Mouse (Mus musculus) CH12.LX (cell line): Measurements from ENCODE around the gene Ikzf2. TPM values are rescaled to one million over a fixed set of nuclear protein-coding genes. Genes with fewer than 3 reads are reported as not detected.
A peak's percentile ranks its signal among the peaks of the same experiment; 100 is the strongest.

Experiments
- DNase-seq: peaks from one replicate; pipeline ENCODE4 v3.0.0-alpha.2; 2013; ENCODE audit errors: extremely low read depth
- H3K27ac ChIP-seq: 2 replicates; pipeline ENCODE4 v1.5.1; 2012; ENCODE audit warnings: low read depth, mild to moderate bottlenecking, control low read depth, moderate library complexity; ENCODE audit not compliant: insufficient read depth
- H3K27me3 ChIP-seq: replicated peaks from 2 replicates; pipeline ENCODE3; 2012; ENCODE audit warnings: inconsistent platforms
- H3K36me3 ChIP-seq, 2 experiments: replicated peaks in 1 of 2; 2 replicates each; pipeline versions ENCODE3 to v1.6.1; 2012; ENCODE audit warnings: inconsistent platforms in 1 of 2, low read length in 1 of 2, mild to moderate bottlenecking in 1 of 2, mixed read lengths in 1 of 2, moderate library complexity in 1 of 2; ENCODE audit not compliant: control insufficient read depth in 1 of 2, insufficient read depth in 1 of 2
- H3K4me1 ChIP-seq, 2 experiments: 2 replicates each; pipeline ENCODE4 v1.6.1; 2012; ENCODE audit warnings: inconsistent platforms in 1 of 2, moderate library complexity in 1 of 2; ENCODE audit not compliant: insufficient read depth in 2 of 2, control insufficient read depth in 1 of 2
- H3K4me2 ChIP-seq: 2 replicates; pipeline ENCODE4 v1.6.1; 2012; ENCODE audit warnings: low read depth, mild to moderate bottlenecking, control low read depth; ENCODE audit not compliant: poor library complexity, insufficient read depth, severe bottlenecking
- H3K4me3 ChIP-seq, 3 experiments: fragments of 150-350 bp in 1 of 3; sonication (generic) in 1 of 3; replicated peaks in 1 of 3; 2 replicates each; pipeline versions ENCODE3 to v1.5.1; 2011 to 2012; ENCODE audit warnings: low read depth in 2 of 3, low read length in 2 of 3, mild to moderate bottlenecking in 2 of 3, moderate library complexity in 2 of 3, control low read depth in 1 of 3, improper control_type of control experiment in 1 of 3, inconsistent platforms in 1 of 3, mixed read lengths in 1 of 3; ENCODE audit not compliant: poor library complexity in 1 of 3
- H3K79me2 ChIP-seq: replicated peaks from 2 replicates; pipeline ENCODE4 v1.6.1; 2012; ENCODE audit warnings: mild to moderate bottlenecking, moderate library complexity; ENCODE audit not compliant: control insufficient read depth, poor library complexity, insufficient read depth, severe bottlenecking; ENCODE audit errors: extremely low read depth
- H3K9ac ChIP-seq: 2 replicates; pipeline ENCODE4 v1.6.1; 2012; ENCODE audit warnings: low read depth, mild to moderate bottlenecking, control low read depth, moderate library complexity; ENCODE audit not compliant: insufficient read depth
- H3K9me3 ChIP-seq: replicated peaks from 2 replicates; pipeline ENCODE3; 2012; ENCODE audit warnings: low read length, inconsistent platforms, mixed read lengths
- CTCF ChIP-seq, 2 experiments: IDR thresholded peaks in 1 of 2; conservative IDR thresholded peaks in 1 of 2; 2 replicates each; pipeline ENCODE4 v1.5.1; 2011 to 2012; ENCODE audit warnings: low read depth in 2 of 2, low read length in 2 of 2, improper control_type of control experiment in 1 of 2, inconsistent platforms in 1 of 2, mild to moderate bottlenecking in 1 of 2, moderate library complexity in 1 of 2
- ETS1 ChIP-seq: conservative IDR thresholded peaks from 2 replicates; pipeline ENCODE4 v1.6.1; 2012; ENCODE audit warnings: low read depth, mild to moderate bottlenecking, inconsistent platforms, low read length, improper control_type of control experiment, moderate library complexity
- RAD21 ChIP-seq: IDR thresholded peaks from 2 replicates; pipeline ENCODE4 v1.6.1; 2011; ENCODE audit warnings: low read depth, mild to moderate bottlenecking, low read length, improper control_type of control experiment, moderate library complexity
- dilution Hi-C: fragments of 300-500 bp; cut with MboI; formaldehyde crosslinking; loops from 2 replicates; pipeline ENCODE4 v1.14.3; 2020; ENCODE audit warnings: low sequenced_read_pairs; ENCODE audit not compliant: extremely low pct_unique_long_range_greater_than_20kb, extremely low pct_ligation_motif_present
- in situ Hi-C: fragments of 300-500 bp; cut with MboI; formaldehyde crosslinking; loops from 3 replicates; pipeline ENCODE4 v1.14.3; 2019; ENCODE audit warnings: low sequenced_read_pairs, low pct_ligation_motif_present, low pct_unique_long_range_greater_than_20kb, mixed read lengths
- polyA plus RNA-seq: library from polyadenylated mRNA; unstranded; fragments of >175 nt; gene quantifications from 2 replicates; pipeline ENCODE4 v1.2.1, GENCODE M21; 2012; ENCODE audit warnings: low read depth; ENCODE audit not compliant: insufficient read length
- total RNA-seq, 2 experiments: library from RNA; depleted of rRNA; stranded (reverse); fragments of 300-350 nt in 1 of 2; fragments of >200 nt in 1 of 2; gene quantifications; 2 replicates each; pipeline ENCODE4 v1.2.3; 2012 to 2014

The Ikzf2 gene
- total and polyA plus RNA-seq, 3 experiments = not detected

DNA sequence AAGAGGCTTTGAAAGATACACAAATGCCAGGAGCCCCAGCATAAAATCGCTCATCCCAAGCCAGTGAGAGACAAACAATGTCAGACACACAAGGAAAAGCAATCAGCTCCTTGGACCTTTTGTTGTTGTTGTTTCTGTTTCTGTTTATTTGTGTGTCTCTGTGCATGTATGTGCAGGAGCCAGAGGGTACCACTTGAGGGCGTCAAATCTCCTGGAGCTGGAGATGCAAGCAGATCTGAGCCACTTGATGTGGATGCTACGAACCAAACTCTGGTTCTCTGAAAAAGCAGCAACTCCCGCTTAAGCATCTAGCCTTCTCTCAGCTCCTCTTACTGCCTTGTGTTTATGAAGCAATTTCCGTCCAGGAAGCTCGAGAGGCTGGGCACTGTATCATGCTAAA, 198.4 kb downstream of the Ikzf2 start:
- DNase-seq = no peak
- Histone ChIP-seq H3K9me3 (no peaks in the 10 kb centered on the region), H3K4me2 (no peak overlapping the region), H3K4me1 (no peaks in the 10 kb centered on the region), H3K79me2 (no peaks in the 10 kb centered on the region), H3K27ac (no peak overlapping the region), H3K9ac (no peak overlapping the region), H3K4me3 (no peak overlapping the region), H3K27me3 (no peaks in the 10 kb centered on the region), H3K36me3 (no peaks in the 10 kb centered on the region)
- dilution Hi-C loops = no loop called here
- in situ Hi-C loops = no loop called here
- TF ChIP-seq ETS1 = no peak
- peak; percentile 14 for TF ChIP-seq RAD21
- peak in 1 of 2 experiments; percentile 25; a peak in 1 of 4 replicates for TF ChIP-seq CTCF (conservative IDR thresholded peaks at IDR 0.05 in 1 of 2, IDR thresholded peaks at IDR 0.05 in 1 of 2; ENCODE audit: low read depth in 2 of 2, low read length in 2 of 2)

Other genes starting within 250 kb of the Ikzf2 start
- gene Spag16, start 139.7 kb upstream of the Ikzf2 start, total RNA-seq (2012; rRNA removed) = not detected in 2 replicates
- gene Spag16, start 139.7 kb upstream of the Ikzf2 start, total RNA-seq (2014; rRNA removed) = not detected in 2 replicates
- 0.19 TPM in 1 of 2 replicates, not detected in the other for gene Spag16, start 139.7 kb upstream of the Ikzf2 start, polyA plus RNA-seq